Mouse (Mus musculus) large intestine, adult 2 months (tissue): ENCODE data around the gene Rbm20. TPM values are rescaled to one million over a fixed set of nuclear protein-coding genes. Genes with fewer than 3 reads are reported as not detected.

Source experiments
- DNase-seq: peaks from one replicate; pipeline ENCODE4 v3.0.0-alpha.2; 2012; ENCODE audit warnings: low read depth, low spot score
- WGBS: fragments of 180-500 bp; shearing (Covaris S2); methylation state at CpG from one replicate; pipeline ENCODE4 v1.1.7; 2018; 5-methylcytosine and 5-hydroxymethylcytosine counted together
- polyA plus RNA-seq: library from polyadenylated mRNA; depleted of rRNA; stranded (reverse); fragments of >200 nt; gene quantifications from 2 replicates; pipeline ENCODE4 v1.2.3, GENCODE M21; 2012

Rbm20 gene
- polyA plus RNA-seq, 1 experiment, result 0.62 TPM

- DNase-seq, result peak; percentile 36
- WGBS, result 32% methylated on average over 13 of the region's 13 CpGs
Observed at GRCm38 (mm10) chr19:53748236-53748775, 71.2 kb downstream of the Rbm20 start.

- WGBS, result 98% methylated on average over 8 of the region's 8 CpGs
- no peak for DNase-seq
Observed at GRCm38 (mm10) chr19:53749326-53749725, 72.2 kb downstream of the Rbm20 start.

DNA sequence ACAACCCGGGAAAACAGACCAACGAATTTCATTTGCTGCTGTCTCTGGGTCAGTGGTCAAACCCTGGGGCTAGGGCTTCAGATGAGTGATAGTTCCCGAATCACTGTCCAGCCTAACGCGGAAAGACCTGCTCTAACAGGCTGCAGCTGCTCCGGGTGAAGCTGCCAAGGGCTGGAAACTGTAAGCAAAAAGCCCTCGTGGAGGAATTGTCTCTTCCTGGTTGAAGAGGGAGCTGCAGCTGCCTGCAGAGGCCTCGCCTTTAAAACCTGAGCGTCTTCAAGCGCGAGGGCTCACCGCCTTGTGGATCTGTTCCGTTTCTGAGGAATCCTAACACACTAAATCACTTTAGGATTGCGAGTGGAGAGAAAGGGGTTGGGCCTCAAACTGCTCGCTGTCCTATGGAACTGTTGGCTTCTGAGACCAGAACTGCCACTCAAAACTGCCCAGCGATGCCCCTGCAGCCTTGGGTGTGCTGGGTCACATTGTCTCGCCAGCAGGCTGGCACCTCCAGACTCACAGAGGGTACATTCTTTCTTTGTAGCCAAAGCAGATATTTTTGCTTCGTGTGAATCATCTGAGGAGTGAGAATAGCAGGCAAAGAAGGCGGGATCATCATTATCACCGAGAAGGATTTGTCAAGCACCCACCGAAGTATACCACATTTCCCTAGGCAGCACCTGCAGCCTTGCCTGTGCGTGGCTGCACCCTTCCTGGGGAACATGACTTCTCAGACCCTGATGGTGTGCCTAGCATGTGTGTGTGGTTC, 74.5 kb downstream of the Rbm20 start:
- 59% methylated on average over 22 of the region's 22 CpGs for WGBS
- no peak for DNase-seq

- no peak for DNase-seq
- WGBS, result 73% methylated on average over 7 of the region's 7 CpGs
Observed at GRCm38 (mm10) chr19:53752993-53753392, 75.9 kb downstream of the Rbm20 start.

DNA sequence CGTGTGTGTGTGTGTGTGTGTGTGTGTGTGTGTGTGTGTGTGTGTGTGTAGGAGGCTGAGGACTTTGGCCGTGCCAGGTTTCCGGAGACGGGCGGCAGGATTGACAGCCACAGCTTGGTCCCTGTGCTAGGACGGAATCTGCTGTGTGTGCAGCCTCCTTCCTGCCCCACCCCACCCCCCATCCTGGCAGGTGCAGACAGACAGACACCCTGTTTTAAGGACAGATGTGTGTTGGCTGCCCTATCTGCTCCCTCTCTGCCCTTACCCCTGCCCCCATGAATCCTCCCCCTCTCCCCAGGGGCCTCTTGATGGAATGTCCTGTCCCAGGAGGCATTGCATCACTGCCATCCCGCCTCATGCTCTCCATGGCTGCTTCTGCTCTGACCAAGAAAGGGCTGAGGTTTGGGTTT, 77.3 kb downstream of the Rbm20 start:
- 17% methylated on average over 7 of the region's 7 CpGs for WGBS
- DNase-seq, result no peak

- WGBS, result 66% methylated on average over 5 of the region's 5 CpGs
Observed at GRCm38 (mm10) chr19:53755346-53755745, 78.2 kb downstream of the Rbm20 start.

GRCm38 (mm10) chr19:53757432-53758109, 80.5 kb downstream of the Rbm20 start:
- DNase-seq, result no peak
- 84% methylated on average over 17 of the region's 17 CpGs for WGBS

More at GRCm38 (mm10) chr19:53755346-53755745, 78.2 kb downstream of the Rbm20 start:
- DNase-seq, result no peak

DNA sequence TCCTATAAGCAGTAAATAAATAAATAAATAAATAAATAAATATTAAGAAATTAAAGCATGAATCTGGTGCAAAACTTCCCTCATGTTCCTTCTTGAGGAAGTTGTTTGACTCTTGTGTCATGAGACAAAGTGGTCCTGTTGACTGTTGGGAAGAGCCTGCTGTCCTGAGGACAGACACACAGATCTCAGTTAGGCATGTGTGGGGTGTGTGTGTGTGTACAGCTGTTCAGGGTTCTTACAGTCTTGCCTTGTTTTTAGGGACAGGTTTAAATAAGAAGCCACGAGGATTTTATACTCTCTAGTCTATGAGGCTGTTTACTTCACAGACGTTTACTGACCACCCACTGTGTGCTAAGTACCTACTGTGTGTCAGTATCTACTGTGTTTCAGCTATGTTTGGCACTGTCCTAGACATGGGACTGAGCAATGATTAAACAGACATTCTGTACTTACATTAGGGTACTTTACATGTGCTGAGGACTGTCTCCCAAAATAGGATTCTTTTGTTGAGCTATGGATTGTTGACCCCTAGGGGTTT, 81.8 kb downstream of the Rbm20 start:
- DNase-seq, result no peak
- WGBS, result 52% methylated on average over 2 of the region's 2 CpGs

GRCm38 (mm10) chr19:53760125-53761101, 83.3 kb downstream of the Rbm20 start:
- WGBS, result 53% methylated on average over 17 of the region's 17 CpGs
- DNase-seq, result peak; percentile 81

- WGBS, result 52% methylated on average over 8 of the region's 8 CpGs
- DNase-seq, result no peak
Observed at GRCm38 (mm10) chr19:53762749-53763438, 85.8 kb downstream of the Rbm20 start.

DNA sequence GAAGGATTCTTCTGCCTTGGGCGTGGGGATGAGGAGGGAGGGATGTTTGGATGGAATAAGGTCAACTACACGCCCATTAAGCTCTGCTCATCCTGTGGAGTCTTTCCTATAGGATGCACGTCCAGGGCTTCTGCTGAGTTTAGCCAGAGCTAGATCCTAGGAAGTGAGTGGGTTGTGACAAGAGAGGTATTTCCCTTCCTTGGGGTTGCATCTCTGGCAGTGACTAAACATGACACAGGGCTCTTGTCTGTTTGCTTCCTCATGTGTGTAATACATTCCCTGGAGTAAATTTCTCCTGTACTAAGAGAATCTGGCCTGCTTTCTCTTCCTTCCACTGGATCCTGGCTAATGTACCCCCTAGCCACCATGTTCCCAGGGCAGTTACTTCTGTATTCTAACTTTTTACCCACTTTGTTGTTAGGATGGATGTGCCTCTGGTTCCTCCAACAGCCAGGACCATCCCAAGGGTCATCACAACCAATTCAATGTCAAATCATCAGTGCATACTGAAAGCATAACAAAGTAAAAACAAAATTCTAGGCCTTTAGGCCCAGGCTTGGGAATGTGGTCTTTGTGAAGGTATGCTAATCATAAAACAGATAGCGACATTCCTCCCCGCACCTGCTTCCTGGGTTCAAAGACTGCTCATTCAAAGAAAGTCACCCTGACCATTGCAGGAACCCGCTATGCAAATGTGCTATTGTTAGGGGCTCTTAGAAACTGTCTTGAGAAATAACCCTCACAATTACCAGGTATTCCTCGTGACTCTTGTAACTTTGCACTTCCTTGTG, 87.8 kb downstream of the Rbm20 start:
- 86% methylated on average over 7 of the region's 7 CpGs for WGBS

GRCm38 (mm10) chr19:53768478-53768877, 91.4 kb downstream of the Rbm20 start:
- WGBS, result 6% methylated on average over 3 of the region's 3 CpGs
- peak; percentile 68 for DNase-seq

More for the DNA sequence above, 87.8 kb downstream of the Rbm20 start:
- no peak for DNase-seq

GRCm38 (mm10) chr19:53773937-53774640, 97.0 kb downstream of the Rbm20 start:
- DNase-seq, result no peak
- WGBS, result 55% methylated on average over 11 of the region's 11 CpGs

DNA sequence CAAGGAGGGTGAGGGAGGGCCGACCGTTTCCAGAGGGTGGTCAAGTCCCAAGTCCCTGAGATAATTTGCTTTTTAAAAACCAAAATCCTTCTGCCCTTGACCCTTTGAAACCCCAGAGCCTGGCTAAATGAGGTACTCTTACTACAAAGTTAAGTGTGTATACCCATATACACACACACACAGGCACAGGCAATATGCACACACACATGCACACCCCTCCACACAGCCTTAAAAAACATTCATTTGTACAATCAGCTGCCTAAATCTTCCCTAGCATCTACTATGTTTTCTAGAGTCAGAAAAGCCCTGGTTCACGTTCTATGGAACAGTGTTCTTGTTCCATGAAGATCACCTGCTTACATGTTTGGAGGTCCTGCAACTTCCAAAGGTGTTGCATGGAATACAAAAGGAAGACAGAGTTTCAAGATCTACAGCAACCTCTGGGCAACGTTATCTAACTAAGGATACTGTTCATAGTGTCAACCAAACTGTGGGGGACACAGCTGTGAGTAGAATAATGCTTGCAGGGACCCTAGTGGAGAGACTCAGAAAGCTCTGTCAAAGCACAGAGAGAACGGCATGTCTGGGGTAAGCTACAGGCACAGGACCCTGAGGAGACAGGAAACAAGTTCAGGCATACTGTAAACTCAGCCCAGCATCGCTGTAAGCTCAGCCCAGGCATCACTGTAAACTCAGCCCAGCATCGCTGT, 97.7 kb downstream of the Rbm20 start:
- 53% methylated on average over 7 of the region's 7 CpGs for WGBS
- DNase-seq, result no peak

- DNase-seq, result no peak
- WGBS, result 83% methylated on average over 9 of the region's 9 CpGs
Observed at GRCm38 (mm10) chr19:53779402-53779801, 102.3 kb downstream of the Rbm20 start.

DNA sequence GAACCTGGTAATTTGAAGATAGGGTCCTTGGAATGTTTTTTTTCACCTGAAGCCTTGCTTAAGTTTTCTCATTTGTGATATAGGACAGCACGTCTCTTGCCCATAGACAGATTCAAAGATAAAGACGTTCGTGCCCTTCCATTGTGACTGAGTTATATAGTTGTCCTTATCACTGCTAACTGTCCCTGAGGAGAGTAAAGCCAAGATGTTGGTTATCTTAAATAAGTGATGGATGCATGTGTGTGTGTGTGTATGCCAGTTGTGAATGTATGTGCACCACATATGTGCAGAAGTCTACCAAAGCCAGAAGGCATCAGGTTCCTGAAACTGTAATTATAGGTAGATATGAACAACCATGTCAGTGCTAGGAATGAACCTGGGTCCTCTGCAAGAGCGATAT, 102.7 kb downstream of the Rbm20 start:
- WGBS, result 87% methylated on average over 4 of the region's 4 CpGs
- DNase-seq, result no peak
